Comparison of ENCODE assay signal across 8 mouse cellular contexts in genomic region chr5:105701326-105701725, GRCm38 (mm10). TPM values are rescaled to one million over a fixed set of nuclear protein-coding genes. Genes with fewer than 3 reads are reported as not detected.
DNase-seq lines count a peak whose midpoint lies in the region; ATAC-seq and TF ChIP-seq lines count a peak whose summit lies in the region.

No protein-coding gene starts in this region.

- DNase-seq in thymus, adult 2 months, result no peak
- no peak for DNase-seq in thymus, postnatal 10 days (ENCODE audit: low spot score in 2 of 2)
- DNase-seq in stomach, postnatal 0 days (ENCODE audit: low spot score), result no peak
- no peak for DNase-seq in left cerebral cortex, adult 11 months (ENCODE audit: low spot score)
- no peak for DNase-seq in c-Kit-positive CD71-positive TER-119-positive erythroid progenitor cells, embryonic 14.5 days (ENCODE audit: low spot score)

- peak overlapping the region; percentile 75 for H3K4me3 ChIP-seq in erythroblast, embryonic 14.5 days (replicated peaks)
- peak overlapping the region; percentile 76 for H3K4me3 ChIP-seq in thymus, adult 2 months (ENCODE audit: control insufficient read depth, insufficient read depth, low read length)
- peak overlapping the region; percentile 84 for H3K4me3 ChIP-seq in liver, embryonic 12.5 days
- H3K4me3 ChIP-seq in stomach, postnatal 0 days (ENCODE audit: low read depth, low read length), result peak overlapping the region; percentile 91

- no peak for TF ChIP-seq CTCF in thymus, adult 2 months (IDR thresholded peaks at IDR 0.05; ENCODE audit: borderline replicate concordance, control insufficient read depth, extremely low read depth, insufficient read depth, low read length, poor library complexity)
- TF ChIP-seq CTCF in stomach, postnatal 0 days (IDR thresholded peaks at IDR 0.05; ENCODE audit: low read depth), result no peak

- H3K4me2 ChIP-seq in liver, embryonic 12.5 days, result peak overlapping the region; percentile 93
- H3K4me2 ChIP-seq in stomach, postnatal 0 days (replicated peaks; ENCODE audit: low read depth), result peak overlapping the region; percentile 96

- no peak overlapping the region for H3K27ac ChIP-seq in thymus, adult 2 months (ENCODE audit: control insufficient read depth, insufficient read depth, low read length)
- H3K27ac ChIP-seq in liver, embryonic 12.5 days, result no peak overlapping the region
- H3K27ac ChIP-seq in stomach, postnatal 0 days (replicated peaks), result no peak overlapping the region; the same call in 1 of the 2 replicates

- H3K36me3 ChIP-seq in erythroblast, embryonic 14.5 days (ENCODE audit: control insufficient read depth), result no peaks in the 10 kb centered on the region
- no peaks in the 10 kb centered on the region for H3K36me3 ChIP-seq in thymus, adult 2 months (ENCODE audit: control insufficient read depth, insufficient read depth, low read length)
- H3K36me3 ChIP-seq in liver, embryonic 12.5 days, result no peaks in the 10 kb centered on the region
- no peaks in the 10 kb centered on the region for H3K36me3 ChIP-seq in stomach, postnatal 0 days (ENCODE audit: control insufficient read depth, insufficient read depth, low read length)

- no peak for TF ChIP-seq EP300 in stomach, postnatal 0 days (optimal IDR thresholded peaks at IDR 0.05)

- no peaks in the 10 kb centered on the region for H3K9me3 ChIP-seq in erythroblast, embryonic 14.5 days (ENCODE audit: control insufficient read depth, low read length)
- H3K9me3 ChIP-seq in liver, embryonic 12.5 days (replicated peaks), result no peaks in the 10 kb centered on the region
- no peaks in the 10 kb centered on the region for H3K9me3 ChIP-seq in stomach, postnatal 0 days (ENCODE audit: control insufficient read depth, low read length)

- ATAC-seq in erythroblast, adult 5-6 weeks (replicated peaks; ENCODE audit: low FRiP score, poor library complexity, severe bottlenecking), result no peak
- no peak for ATAC-seq in liver, embryonic 12.5 days
- ATAC-seq in stomach, postnatal 0 days (ENCODE audit: low FRiP score, low TSS enrichment), result no peak

- H3K27me3 ChIP-seq in erythroblast, embryonic 14.5 days (ENCODE audit: control insufficient read depth), result peaks cover 51% of the 10 kb centered on the region
- no peaks in the 10 kb centered on the region for H3K27me3 ChIP-seq in thymus, adult 2 months (ENCODE audit: control insufficient read depth, insufficient read depth, low read length)
- peaks cover 21% of the 10 kb centered on the region for H3K27me3 ChIP-seq in liver, embryonic 12.5 days (replicated peaks)
- no peaks in the 10 kb centered on the region for H3K27me3 ChIP-seq in stomach, postnatal 0 days (ENCODE audit: control insufficient read depth, insufficient read depth, low read length)

- TF ChIP-seq POLR2A in thymus, adult 2 months (IDR thresholded peaks at IDR 0.05; ENCODE audit: control insufficient read depth, extremely low read depth, insufficient read depth, low read length, poor library complexity), result no peak

- no peak overlapping the region for H3K9ac ChIP-seq in liver, embryonic 12.5 days
- peak overlapping the region; percentile 97 for H3K9ac ChIP-seq in stomach, postnatal 0 days (ENCODE audit: low read length)

- WGBS in thymus, adult 2 months, result 45% methylated on average over 9 of the region's 9 CpGs
- 41% methylated on average over 9 of the region's 9 CpGs for WGBS in liver, embryonic 12.5 days (ENCODE audit: insufficient replicate concordance)
- WGBS in stomach, postnatal 0 days, result 60% methylated on average over 9 of the region's 9 CpGs

- peaks cover 38% of the 10 kb centered on the region for H3K4me1 ChIP-seq in erythroblast, embryonic 14.5 days (ENCODE audit: control insufficient read depth)
- peaks cover 20% of the 10 kb centered on the region for H3K4me1 ChIP-seq in thymus, adult 2 months (replicated peaks; ENCODE audit: control insufficient read depth, insufficient read depth, low read length)
- H3K4me1 ChIP-seq in liver, embryonic 12.5 days, result peaks cover 62% of the 10 kb centered on the region
- no peaks in the 10 kb centered on the region for H3K4me1 ChIP-seq in stomach, postnatal 0 days (replicated peaks; ENCODE audit: control insufficient read depth, insufficient read depth)

RNA-seq across cellular contexts. Expression of gene Lrrc8d, which starts 1.6 kb away (rescaled TPM):
- polyA plus RNA-seq in erythroblast, embryonic 14.5 days (2012), result 0.09 and 0.10 TPM in 2 replicates
- total RNA-seq in erythroblast, adult 5-6 weeks (2015; ENCODE audit: low replicate concordance), result 11.5 and 14.4 TPM in 2 replicates
- 6.4 and 10.3 TPM in 2 replicates for total RNA-seq in erythroblast, adult 5-6 weeks (2017; ENCODE audit: low replicate concordance)
- 5.6 and 5.7 TPM in 2 replicates for polyA plus RNA-seq in thymus, adult 2 months (2012; rRNA removed)
- polyA plus RNA-seq in liver, embryonic 12.5 days (2016; fragmentation: Nextera tagmentation; extraction: Ambion mirVana), result 14.5 and 15.4 TPM in 2 replicates
- polyA plus RNA-seq in stomach, postnatal 0 days (2015; fragmentation: Nextera tagmentation; extraction: Ambion mirVana), result 10.2 and 10.7 TPM in 2 replicates
